Mouse (Mus musculus) G1E (cell line): ENCODE measurements around the gene Eif4b. TPM values are rescaled to one million over a fixed set of nuclear protein-coding genes. Genes with fewer than 3 reads are reported as not detected.

Source experiments
- ATAC-seq: 2 replicates; pipeline ENCODE4 v1.8.0; 2016; ENCODE audit warnings: mild to moderate bottlenecking; ENCODE audit not compliant: insufficient number of reproducible peaks, poor library complexity, low FRiP score, severe bottlenecking; ENCODE audit errors: extremely low read depth
- DNase-seq: peaks from one replicate; pipeline ENCODE4 v3.0.0; 2012; ENCODE audit warnings: low spot score
- H3K27me3 ChIP-seq: 2 replicates; pipeline ENCODE4 v1.6.1; 2012; ENCODE audit warnings: mild to moderate bottlenecking, low read length, inconsistent platforms; ENCODE audit not compliant: insufficient read depth
- H3K36me3 ChIP-seq: replicated peaks from 2 replicates; pipeline ENCODE3; 2012; ENCODE audit warnings: mild to moderate bottlenecking, inconsistent platforms
- H3K4me1 ChIP-seq: 2 replicates; pipeline ENCODE4 v1.6.1; 2012; ENCODE audit warnings: low read depth, low read length, inconsistent platforms, mixed read lengths; ENCODE audit not compliant: insufficient read depth
- H3K4me3 ChIP-seq: 2 replicates; pipeline ENCODE4 v1.5.1; 2012; ENCODE audit warnings: low read depth, mild to moderate bottlenecking, inconsistent platforms, low read length, moderate library complexity, mixed read lengths
- H3K9me3 ChIP-seq: replicated peaks from 2 replicates; pipeline ENCODE4 v1.6.1; 2012; ENCODE audit warnings: inconsistent platforms
- CTCF ChIP-seq: IDR thresholded peaks from 2 replicates; pipeline ENCODE4 v1.5.1; 2012; ENCODE audit warnings: low read depth, low read length, inconsistent platforms, mixed read lengths
- GATA1 ChIP-seq: IDR thresholded peaks from 2 replicates; pipeline ENCODE4 v1.6.1; 2012; ENCODE audit warnings: borderline replicate concordance, low read length, inconsistent platforms, mixed read lengths
- GATA2 ChIP-seq: IDR thresholded peaks from 2 replicates; pipeline ENCODE4 v1.6.1; 2012; ENCODE audit warnings: low read depth, low read length, inconsistent platforms, borderline replicate concordance
- POLR2AphosphoS5 ChIP-seq: IDR thresholded peaks from 2 replicates; pipeline ENCODE4 v1.6.1; 2012; ENCODE audit warnings: low read depth, low read length, inconsistent platforms; ENCODE audit not compliant: insufficient replicate concordance
- TAL1 ChIP-seq: conservative IDR thresholded peaks from 2 replicates; pipeline ENCODE4 v1.6.1; 2012; ENCODE audit warnings: low read depth, low read length, inconsistent platforms, mixed read lengths
- polyA plus RNA-seq: library from polyadenylated mRNA; stranded (reverse); fragments of >175 nt; gene quantifications from 2 replicates; pipeline ENCODE4 v1.2.3, GENCODE M21; 2012
- total RNA-seq, 2 experiments: library from RNA; stranded (forward) in 1 of 2; stranded (reverse) in 1 of 2; fragments of 200-1000 nt in 1 of 2; fragments of >200 nt in 1 of 2; fragmentation: Nextera tagmentation in 1 of 2; gene quantifications; 2 replicates each; pipeline ENCODE4 v1.2.3; 2014 to 2017

Gene Eif4b
- total and polyA plus RNA-seq, 3 experiments = 223 to 439 (median 435) TPM

- peak; percentile 31; the same call in 1 of the 2 replicates for ATAC-seq
- Histone ChIP-seq H3K4me1 (peaks cover 57% of the 10 kb centered on the region), H3K36me3 (no peaks in the 10 kb centered on the region), H3K4me3 (no peak overlapping the region), H3K27me3 (peaks cover 70% of the 10 kb centered on the region), H3K9me3 (no peaks in the 10 kb centered on the region)
- no peak for TF ChIP-seq POLR2AphosphoS5
- no peak for TF ChIP-seq GATA1
- no peak for TF ChIP-seq TAL1
- TF ChIP-seq CTCF = peak; percentile 52
- no peak for TF ChIP-seq GATA2
- peak; percentile 72 for DNase-seq
Measured at GRCm38 (mm10) chr15:102108651-102109525, 35.3 kb downstream of the Eif4b start.

GRCm38 (mm10) chr15:102110271-102110670 is 36.7 kb downstream of the Eif4b start:
- Histone ChIP-seq H3K36me3 (peaks cover 3% of the 10 kb centered on the region), H3K4me3 (no peak overlapping the region), H3K27me3 (peaks cover 59% of the 10 kb centered on the region), H3K4me1 (peaks cover 49% of the 10 kb centered on the region), H3K9me3 (no peaks in the 10 kb centered on the region)
- DNase-seq (no peak), ATAC-seq (no peak)
- TF ChIP-seq GATA2 (no peak), TAL1 (no peak), POLR2AphosphoS5 (no peak), GATA1 (no peak), CTCF (no peak)

DNA sequence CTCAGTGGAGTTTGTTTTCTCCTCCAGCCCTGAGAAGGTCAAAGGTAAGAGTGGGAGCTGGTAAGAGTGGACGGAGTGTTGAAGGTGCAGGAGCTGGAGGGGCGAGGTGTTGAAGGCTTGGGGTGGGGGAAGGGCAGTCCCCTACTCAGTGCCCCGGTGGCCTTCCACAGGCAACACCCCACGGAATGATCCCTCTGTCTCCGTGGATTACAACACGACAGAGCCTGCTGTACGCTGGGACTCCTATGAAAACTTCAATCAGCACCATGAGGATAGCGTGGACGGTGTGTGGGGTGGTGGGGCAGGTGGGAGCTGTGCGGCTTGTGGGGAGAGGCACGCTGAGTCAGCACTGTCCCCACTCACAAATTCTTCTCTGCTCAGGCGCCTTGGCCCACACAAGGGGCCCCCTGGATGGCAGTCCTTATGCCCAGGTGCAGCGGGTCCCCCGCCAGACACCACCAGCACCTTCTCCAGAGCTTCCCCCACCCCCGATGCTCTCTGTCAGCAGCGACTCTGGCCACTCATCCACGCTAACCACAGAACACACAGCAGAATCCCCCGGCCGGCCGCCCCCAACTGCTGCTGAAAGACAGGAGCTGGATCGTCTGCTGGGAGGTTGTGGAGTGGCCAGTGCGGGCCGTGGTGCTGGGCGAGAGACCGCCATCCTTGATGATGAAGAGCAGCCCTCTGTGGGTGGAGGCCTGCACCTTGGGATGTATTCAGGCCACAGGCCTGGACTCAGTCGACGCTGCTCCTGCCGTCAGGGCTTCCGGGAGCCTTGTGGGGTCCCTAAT is 37.3 kb downstream of the Eif4b start:
- TF ChIP-seq CTCF (no peak), POLR2AphosphoS5 (no peak), GATA1 (no peak), GATA2 (no peak), TAL1 (no peak)
- Histone ChIP-seq H3K27me3 (peaks cover 52% of the 10 kb centered on the region), H3K4me3 (no peak overlapping the region), H3K36me3 (peaks cover 10% of the 10 kb centered on the region), H3K9me3 (no peaks in the 10 kb centered on the region), H3K4me1 (peaks cover 49% of the 10 kb centered on the region)
- ATAC-seq (no peak), DNase-seq (no peak)

DNA sequence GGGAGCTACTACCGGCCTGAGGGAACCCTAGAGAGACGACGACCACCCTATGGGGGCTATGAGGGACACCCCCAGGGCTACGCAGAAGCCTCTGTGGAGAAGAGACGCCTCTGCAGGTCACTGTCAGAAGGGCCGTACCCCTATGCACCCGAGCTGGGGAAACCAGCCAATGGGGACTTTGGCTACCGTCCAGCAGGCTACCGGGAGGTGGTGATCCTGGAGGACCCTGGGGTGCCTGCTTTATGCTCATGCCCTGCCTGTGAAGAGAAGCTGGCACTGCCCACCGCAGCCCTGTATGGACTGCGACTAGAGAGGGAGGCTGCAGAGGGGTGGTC is 37.9 kb downstream of the Eif4b start:
- Histone ChIP-seq H3K4me3 (peak overlapping the region; percentile 5; the same call in 1 of the 2 replicates), H3K36me3 (peaks cover 15% of the 10 kb centered on the region), H3K9me3 (no peaks in the 10 kb centered on the region), H3K27me3 (peaks cover 47% of the 10 kb centered on the region), H3K4me1 (peaks cover 48% of the 10 kb centered on the region)
- ATAC-seq (no peak), DNase-seq (no peak)
- TF ChIP-seq POLR2AphosphoS5 (no peak), GATA2 (no peak), CTCF (no peak), GATA1 (no peak)

- Histone ChIP-seq H3K4me3 (no peak overlapping the region), H3K27me3 (peaks cover 40% of the 10 kb centered on the region), H3K9me3 (no peaks in the 10 kb centered on the region), H3K4me1 (peaks cover 48% of the 10 kb centered on the region), H3K36me3 (peaks cover 22% of the 10 kb centered on the region)
- ATAC-seq (no peak), DNase-seq (no peak)
- no peak for TF ChIP-seq GATA1
- no peak for TF ChIP-seq CTCF
- TF ChIP-seq GATA2 = no peak
- no peak for TF ChIP-seq TAL1
- TF ChIP-seq POLR2AphosphoS5 = no peak
Measured at GRCm38 (mm10) chr15:102112181-102112580, 38.6 kb downstream of the Eif4b start.

GRCm38 (mm10) chr15:102112827-102113226 is 39.3 kb downstream of the Eif4b start:
- TF ChIP-seq TAL1 (no peak), POLR2AphosphoS5 (no peak), CTCF (no peak), GATA1 (no peak), GATA2 (no peak)
- peaks cover 34% of the 10 kb centered on the region for H3K27me3 ChIP-seq
- ATAC-seq = no peak
- no peaks in the 10 kb centered on the region for H3K9me3 ChIP-seq
- H3K36me3 ChIP-seq = peaks cover 28% of the 10 kb centered on the region
- peaks cover 46% of the 10 kb centered on the region for H3K4me1 ChIP-seq
- no peak overlapping the region for H3K4me3 ChIP-seq
- DNase-seq = no peak
